In the genomic region with DNA sequence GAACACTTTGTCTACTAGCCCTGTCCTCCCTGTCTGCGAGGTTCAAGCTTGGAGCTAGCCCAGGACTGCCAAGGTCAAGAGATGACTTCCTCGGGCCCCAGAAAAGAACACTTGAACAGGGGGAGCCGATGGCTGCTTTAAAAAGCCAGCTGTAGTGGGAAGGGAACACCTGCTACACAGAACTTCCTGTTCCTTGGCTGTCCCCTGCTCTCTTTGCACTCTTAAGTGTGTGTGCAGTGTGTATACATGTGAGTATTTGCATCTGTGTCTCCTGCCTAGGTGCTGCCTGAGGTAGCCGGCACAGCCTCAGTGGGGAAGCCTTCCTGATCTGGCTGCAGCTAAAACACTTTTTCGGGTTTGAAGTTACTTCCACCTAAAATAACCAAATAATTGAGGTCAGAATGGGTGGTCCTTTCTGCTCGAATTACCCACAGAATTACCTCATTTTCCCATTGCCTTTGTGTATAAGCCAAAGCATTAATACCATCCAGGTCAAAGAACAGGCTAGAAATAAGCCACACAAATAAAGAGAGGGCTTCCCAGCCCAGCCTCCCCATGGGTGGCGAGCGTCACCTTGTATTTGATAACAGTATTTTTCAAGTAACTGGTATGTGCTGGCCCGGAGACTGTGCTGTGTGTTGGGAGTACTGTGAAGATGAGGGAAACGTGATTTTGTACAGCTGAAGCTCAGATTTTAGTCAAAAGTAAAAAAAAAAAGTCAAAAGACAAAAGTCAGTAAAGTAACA, we compare ENCODE assay signal across 10 mouse cellular contexts.
A peak's percentile ranks its signal among the peaks of the same experiment; 100 is the strongest.
DNase-seq lines count a peak whose midpoint lies in the region; ATAC-seq and TF ChIP-seq lines count a peak whose summit lies in the region.
"Had no signal": no experiment of that assay in that cellular context is flagged by ENCODE, and none has a peak within 500 bp of the region (broad histone marks: within the 10 kb centered on the region; RNA-seq: fewer than 3 reads in every experiment).

No protein-coding gene starts in this region.

- no peaks in the 10 kb centered on the region for H3K9me3 ChIP-seq in lung, embryonic 16.5 days (ENCODE audit: control insufficient read depth, low read length)
- no peaks in the 10 kb centered on the region for H3K9me3 ChIP-seq in heart, embryonic 15.5 days (replicated peaks)
- H3K9me3 ChIP-seq: G1E had no signal

- H3K9ac ChIP-seq in lung, embryonic 16.5 days (ENCODE audit: low read length), result no peak overlapping the region
- H3K9ac ChIP-seq in heart, embryonic 15.5 days, result no peak overlapping the region; the same call in 1 of the 2 replicates
- H3K9ac ChIP-seq: liver, embryonic 14.5 days had no signal

- H3K27ac ChIP-seq in lung, embryonic 16.5 days (ENCODE audit: low read length), result peak overlapping the region; percentile 74
- H3K27ac ChIP-seq in heart, embryonic 15.5 days, result peak overlapping the region; percentile 91
- H3K27ac ChIP-seq in cerebellum, adult 2 months (ENCODE audit: insufficient read depth, low read length), result no peak overlapping the region
- H3K27ac ChIP-seq: liver, embryonic 14.5 days had no signal

- no peaks in the 10 kb centered on the region for H3K27me3 ChIP-seq in lung, embryonic 16.5 days (ENCODE audit: control insufficient read depth, insufficient read depth, low read depth, low read length)
- H3K27me3 ChIP-seq in heart, embryonic 15.5 days, result no peaks in the 10 kb centered on the region
- no peaks in the 10 kb centered on the region for H3K27me3 ChIP-seq in cerebellum, adult 2 months (ENCODE audit: control insufficient read depth, insufficient read depth, low read length)

- H3K36me3 ChIP-seq in lung, embryonic 16.5 days (ENCODE audit: control insufficient read depth, insufficient read depth, low read length), result no peaks in the 10 kb centered on the region
- no peaks in the 10 kb centered on the region for H3K36me3 ChIP-seq in heart, embryonic 15.5 days
- H3K36me3 ChIP-seq: G1E had no signal

- ATAC-seq in lung, embryonic 16.5 days (ENCODE audit: low read depth), result peak; percentile 39; the same call in 1 of the 2 replicates
- ATAC-seq in heart, embryonic 15.5 days (replicated peaks; ENCODE audit: insufficient number of reproducible peaks, insufficient read depth, low FRiP score, low read depth), result no peak

- H3K4me3 ChIP-seq in lung, embryonic 16.5 days (ENCODE audit: low read length), result no peak overlapping the region
- no peak overlapping the region for H3K4me3 ChIP-seq in heart, embryonic 15.5 days
- H3K4me3 ChIP-seq in cerebellum, adult 2 months (replicated peaks; ENCODE audit: insufficient read depth, low read depth, low read length), result no peak overlapping the region

- TF ChIP-seq POLR2A in cerebellum, adult 2 months (IDR thresholded peaks at IDR 0.05; ENCODE audit: borderline replicate concordance, insufficient read depth, low read length), result no peak

- peaks cover 18% of the 10 kb centered on the region for H3K4me1 ChIP-seq in lung, embryonic 16.5 days (replicated peaks; ENCODE audit: control insufficient read depth, insufficient read depth, low read length)
- H3K4me1 ChIP-seq in heart, embryonic 15.5 days (replicated peaks), result peaks cover 41% of the 10 kb centered on the region
- H3K4me1 ChIP-seq in cerebellum, adult 2 months (ENCODE audit: control insufficient read depth, insufficient read depth, low read length), result no peaks in the 10 kb centered on the region

- H3K4me2 ChIP-seq in lung, embryonic 16.5 days (ENCODE audit: low read depth, low read length), result no peak overlapping the region
- H3K4me2 ChIP-seq in heart, embryonic 15.5 days, result no peak overlapping the region

- WGBS in lung, embryonic 16.5 days, result 28% methylated on average over 10 of the region's 10 CpGs
- WGBS in heart, embryonic 15.5 days, result 28% methylated on average over 10 of the region's 10 CpGs
- WGBS in cerebellum, adult 2 months, result 46% methylated on average over 10 of the region's 10 CpGs

- TF ChIP-seq CTCF in cerebellum, adult 2 months (IDR thresholded peaks at IDR 0.05; ENCODE audit: borderline replicate concordance, insufficient read depth, low read depth, low read length), result no peak

- DNase-seq in lung, postnatal 4 days, result no peak
- DNase-seq in T-cell, adult 2 months (ENCODE audit: low spot score), result peak; percentile 22
- DNase-seq in thymus, adult 18-20 months, result peak; percentile 50 to 77
- no peak for DNase-seq in layer of hippocampus, postnatal 14 days (ENCODE audit: low spot score in 2 of 2)
- DNase-seq in cerebellum, adult 2 months, result no peak
- no peak for DNase-seq in adrenal gland, adult 2 months

Comparison
In these comparisons a context has a peak if more than half of its experiments do, and no peak if none do; other contexts are left out.
1. DNase-seq: peak in T-cell, adult 2 months (single experiment) and thymus, adult 18-20 months (2 of 2); none in lung, postnatal 4 days (0 of 2), layer of hippocampus, postnatal 14 days (0 of 2), cerebellum, adult 2 months (0 of 2) and adrenal gland, adult 2 months (single experiment).